In the genomic region with DNA sequence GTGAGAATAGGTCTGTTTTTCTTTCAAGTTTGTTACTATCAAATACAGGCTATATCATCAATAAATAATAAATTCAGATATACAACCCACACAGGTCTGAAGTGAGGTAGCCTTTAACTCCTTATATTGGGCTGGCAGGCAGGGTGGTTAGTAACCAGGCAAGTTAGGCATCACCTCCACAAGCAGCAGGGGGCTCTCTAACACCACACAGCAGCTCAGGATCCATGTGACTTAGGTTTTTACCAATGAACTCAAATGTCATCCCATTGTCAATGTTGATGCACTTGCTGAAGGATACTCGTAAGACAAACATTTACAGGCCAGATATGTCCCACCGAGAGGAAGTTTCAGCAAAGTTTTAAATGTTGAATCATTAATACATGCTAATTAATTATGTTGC, we compare ENCODE assay signal across 9 mouse cellular contexts. TPM values are rescaled to one million over a fixed set of nuclear protein-coding genes. Genes with fewer than 3 reads are reported as not detected.
DNase-seq lines count a peak whose midpoint lies in the region; ATAC-seq lines count a peak whose summit lies in the region.
"Had no signal": no experiment of that assay in that cellular context is flagged by ENCODE, and none has a peak within 500 bp of the region (broad histone marks: within the 10 kb centered on the region; RNA-seq: fewer than 3 reads in every experiment).

No protein-coding gene starts in this region.

- no peak overlapping the region for H3K4me3 ChIP-seq in embryonic facial prominence, embryonic 11.5 days (ENCODE audit: low read depth, low read length)
- H3K4me3 ChIP-seq in embryonic facial prominence, embryonic 10.5 days = no peak overlapping the region
- H3K4me3 ChIP-seq in hindbrain, embryonic 11.5 days (ENCODE audit: low read depth, low read length) = no peak overlapping the region

- DNase-seq in embryonic facial prominence, embryonic 11.5 days (ENCODE audit: low spot score) = peak; percentile 32
- no peak for DNase-seq in embryonic facial prominence, embryonic 10.5 days (ENCODE audit: low spot score)
- DNase-seq in spleen, postnatal 36 days (ENCODE audit: low spot score in 2 of 2) = peak; percentile 18 to 29
- no peak for DNase-seq in spleen, adult 12 weeks (ENCODE audit: low spot score)
- DNase-seq in kidney, postnatal 10 days = peak; percentile 58
- DNase-seq in thymus, postnatal 25 days = peak; percentile 36
- DNase-seq in cerebellum, adult 8-10 months = no peak
- no peak for DNase-seq in hindbrain, embryonic 11.5 days (ENCODE audit: low spot score)

- H3K27ac ChIP-seq in embryonic facial prominence, embryonic 11.5 days (replicated peaks; ENCODE audit: low read depth, low read length) = no peak overlapping the region
- no peak overlapping the region for H3K27ac ChIP-seq in embryonic facial prominence, embryonic 10.5 days (replicated peaks)
- no peak overlapping the region for H3K27ac ChIP-seq in hindbrain, embryonic 11.5 days (ENCODE audit: low read depth, low read length)
- H3K27ac ChIP-seq: macrophage had no signal

- no peak overlapping the region for H3K4me2 ChIP-seq in embryonic facial prominence, embryonic 11.5 days (ENCODE audit: low read depth, low read length)
- H3K4me2 ChIP-seq in hindbrain, embryonic 11.5 days (replicated peaks; ENCODE audit: low read depth, low read length) = no peak overlapping the region

- H3K27me3 ChIP-seq in embryonic facial prominence, embryonic 11.5 days (ENCODE audit: control insufficient read depth, insufficient read depth, low read length) = no peaks in the 10 kb centered on the region
- no peaks in the 10 kb centered on the region for H3K27me3 ChIP-seq in embryonic facial prominence, embryonic 10.5 days (replicated peaks; ENCODE audit: low read depth, poor library complexity, severe bottlenecking)
- no peaks in the 10 kb centered on the region for H3K27me3 ChIP-seq in hindbrain, embryonic 11.5 days (ENCODE audit: control insufficient read depth, insufficient read depth, low read length)

- no peaks in the 10 kb centered on the region for H3K36me3 ChIP-seq in embryonic facial prominence, embryonic 11.5 days (replicated peaks; ENCODE audit: control insufficient read depth, insufficient read depth, low read depth, low read length)
- no peaks in the 10 kb centered on the region for H3K36me3 ChIP-seq in embryonic facial prominence, embryonic 10.5 days (replicated peaks)
- H3K36me3 ChIP-seq in hindbrain, embryonic 11.5 days (ENCODE audit: control insufficient read depth, insufficient read depth, low read length) = no peaks in the 10 kb centered on the region

- H3K9me3 ChIP-seq in embryonic facial prominence, embryonic 11.5 days (replicated peaks; ENCODE audit: control insufficient read depth, low read length) = no peaks in the 10 kb centered on the region
- H3K9me3 ChIP-seq in embryonic facial prominence, embryonic 10.5 days = no peaks in the 10 kb centered on the region
- no peaks in the 10 kb centered on the region for H3K9me3 ChIP-seq in hindbrain, embryonic 11.5 days (ENCODE audit: control insufficient read depth, low read length)

- WGBS in embryonic facial prominence, embryonic 11.5 days = 90% methylated on average over 2 of the region's 2 CpGs
- 89% methylated on average over 2 of the region's 2 CpGs for WGBS in embryonic facial prominence, embryonic 10.5 days
- 72% methylated on average over 2 of the region's 2 CpGs for WGBS in hindbrain, embryonic 11.5 days

- H3K9ac ChIP-seq in embryonic facial prominence, embryonic 11.5 days (replicated peaks; ENCODE audit: low read length) = no peak overlapping the region
- H3K9ac ChIP-seq in hindbrain, embryonic 11.5 days (ENCODE audit: low read depth, low read length) = no peak overlapping the region

- no peak for ATAC-seq in embryonic facial prominence, embryonic 11.5 days (replicated peaks; ENCODE audit: insufficient number of reproducible peaks, low FRiP score, low TSS enrichment, low read depth)
- ATAC-seq in hindbrain, embryonic 11.5 days (ENCODE audit: low FRiP score) = no peak

- no peaks in the 10 kb centered on the region for H3K4me1 ChIP-seq in embryonic facial prominence, embryonic 11.5 days (ENCODE audit: control insufficient read depth, insufficient read depth, low read length)
- peaks cover 13% of the 10 kb centered on the region for H3K4me1 ChIP-seq in embryonic facial prominence, embryonic 10.5 days
- H3K4me1 ChIP-seq in hindbrain, embryonic 11.5 days (replicated peaks; ENCODE audit: control insufficient read depth, insufficient read depth, low read length) = no peaks in the 10 kb centered on the region

RNA-seq across cellular contexts. Expression of a gene that starts 4.0 kb away (rescaled TPM):
- polyA plus RNA-seq in embryonic facial prominence, embryonic 11.5 days (2014; fragmentation: Nextera tagmentation; extraction: Ambion mirVana) = 4.0 and 4.2 TPM in 2 replicates
- 3.4 and 3.8 TPM in 2 replicates for polyA plus RNA-seq in embryonic facial prominence, embryonic 10.5 days (2016; fragmentation: Nextera tagmentation; extraction: Ambion mirVana)
- polyA plus RNA-seq in hindbrain, embryonic 11.5 days (2014; fragmentation: Nextera tagmentation; extraction: Ambion mirVana) = 5.6 and 5.8 TPM in 2 replicates

Comparison
In these comparisons a context has a peak if more than half of its experiments do, and no peak if none do; other contexts are left out.
1. DNase-seq: peak in embryonic facial prominence, embryonic 11.5 days (single experiment), spleen, postnatal 36 days (2 of 2), kidney, postnatal 10 days (single experiment) and thymus, postnatal 25 days (single experiment); none in embryonic facial prominence, embryonic 10.5 days (single experiment), spleen, adult 12 weeks (single experiment), cerebellum, adult 8-10 months (single experiment) and hindbrain, embryonic 11.5 days (single experiment).